Mouse (Mus musculus) limb, embryonic 12.5 days (tissue): ENCODE measurements around the gene Kcnk3. TPM values are rescaled to one million over a fixed set of nuclear protein-coding genes. Genes with fewer than 3 reads are reported as not detected.

Source experiments
- ATAC-seq: fragments of 200-750 bp; cut with Nextera tagmentation; 2 replicates; pipeline ENCODE4 v1.8.0; 2017; ENCODE audit warnings: low read depth, moderate TSS enrichment; ENCODE audit not compliant: insufficient number of reproducible peaks, insufficient read depth, low FRiP score, low TSS enrichment
- H3K27ac ChIP-seq: fragments of 300-500 bp; sonication (generic); 2 replicates; pipeline ENCODE4 v1.5.1; 2016; ENCODE audit warnings: mild to moderate bottlenecking, moderate library complexity
- H3K27me3 ChIP-seq: fragments of 300-500 bp; sonication (generic); 2 replicates; pipeline ENCODE4 v1.6.1; 2016; ENCODE audit warnings: mild to moderate bottlenecking, moderate library complexity
- H3K36me3 ChIP-seq: fragments of 300-500 bp; sonication (generic); 2 replicates; pipeline ENCODE4 v1.6.1; 2016; ENCODE audit warnings: mild to moderate bottlenecking, moderate library complexity
- H3K4me1 ChIP-seq: fragments of 300-500 bp; sonication (generic); replicated peaks from 2 replicates; pipeline ENCODE4 v1.6.1; 2016
- H3K4me2 ChIP-seq: fragments of 300-500 bp; sonication (generic); 2 replicates; pipeline ENCODE4 v1.6.1; 2016; ENCODE audit warnings: mild to moderate bottlenecking, moderate library complexity
- H3K4me3 ChIP-seq: fragments of 300-500 bp; sonication (generic); replicated peaks from 2 replicates; pipeline ENCODE4 v1.5.1; 2016; ENCODE audit warnings: mild to moderate bottlenecking
- H3K9ac ChIP-seq: fragments of 300-500 bp; sonication (generic); replicated peaks from 2 replicates; pipeline ENCODE4 v1.6.1; 2016; ENCODE audit warnings: mild to moderate bottlenecking, moderate library complexity
- H3K9me3 ChIP-seq: fragments of 300-500 bp; sonication (generic); 2 replicates; pipeline ENCODE4 v1.6.1; 2016; ENCODE audit warnings: mild to moderate bottlenecking, moderate library complexity
- WGBS: fragments of 180-500 bp; shearing (Covaris S2); methylation state at CpG from one replicate; pipeline ENCODE4 v1.1.7; 2016; 5-methylcytosine and 5-hydroxymethylcytosine counted together
- polyA plus RNA-seq: library from polyadenylated mRNA; unstranded; fragments of >200 nt; fragmentation: Nextera tagmentation; extraction: Ambion mirVana; gene quantifications from 2 replicates; pipeline ENCODE4 v1.2.1, GENCODE M21; 2016

Kcnk3 gene
- polyA plus RNA-seq, 1 experiment from 2014 or later, result 0.30 TPM

GRCm38 (mm10) chr5:30588301-30588968 lies 465 bp downstream of the Kcnk3 start:
- Histone ChIP-seq H3K4me1 (peaks cover 15% of the 10 kb centered on the region), H3K4me3 (peak overlapping the region; percentile 45), H3K9me3 (no peaks in the 10 kb centered on the region), H3K27me3 (peaks cover 82% of the 10 kb centered on the region), H3K36me3 (no peaks in the 10 kb centered on the region), H3K27ac (no peak overlapping the region), H3K9ac (peak overlapping the region; percentile 27; the same call in 1 of the 2 replicates), H3K4me2 (peak overlapping the region; percentile 93)
- under 1% methylated on average over 69 of the region's 70 CpGs for WGBS
- 0 out of 2 replicates have a peak, but pooled peaks have one; percentile 5 for ATAC-seq

- Histone ChIP-seq H3K27ac (no peak overlapping the region), H3K4me2 (peak overlapping the region; percentile 93), H3K9ac (0 out of 2 replicates have a peak overlapping the region, but pooled peaks have one; percentile 27), H3K4me1 (peaks cover 22% of the 10 kb centered on the region), H3K9me3 (no peaks in the 10 kb centered on the region), H3K4me3 (peak overlapping the region; percentile 45), H3K36me3 (no peaks in the 10 kb centered on the region), H3K27me3 (peaks cover 76% of the 10 kb centered on the region)
- no peak for ATAC-seq
- WGBS, result 55% methylated on average over 4 of the region's 4 CpGs
These were observed 1.1 kb downstream of the Kcnk3 start for GRCm38 (mm10) chr5:30589069-30589468.

- peaks cover 25% of the 10 kb centered on the region for H3K4me1 ChIP-seq
- no peak overlapping the region for H3K9ac ChIP-seq
- H3K4me3 ChIP-seq, result 0 out of 2 replicates have a peak overlapping the region, but pooled peaks have one; percentile 45
- H3K27ac ChIP-seq, result no peak overlapping the region
- peaks cover 76% of the 10 kb centered on the region for H3K27me3 ChIP-seq
- no peaks in the 10 kb centered on the region for H3K9me3 ChIP-seq
- H3K4me2 ChIP-seq, result no peak overlapping the region
- WGBS, result 66% methylated on average over 3 of the region's 3 CpGs
- ATAC-seq, result no peak
- H3K36me3 ChIP-seq, result no peaks in the 10 kb centered on the region
These were observed 1.6 kb downstream of the Kcnk3 start for GRCm38 (mm10) chr5:30589546-30589945.

DNA sequence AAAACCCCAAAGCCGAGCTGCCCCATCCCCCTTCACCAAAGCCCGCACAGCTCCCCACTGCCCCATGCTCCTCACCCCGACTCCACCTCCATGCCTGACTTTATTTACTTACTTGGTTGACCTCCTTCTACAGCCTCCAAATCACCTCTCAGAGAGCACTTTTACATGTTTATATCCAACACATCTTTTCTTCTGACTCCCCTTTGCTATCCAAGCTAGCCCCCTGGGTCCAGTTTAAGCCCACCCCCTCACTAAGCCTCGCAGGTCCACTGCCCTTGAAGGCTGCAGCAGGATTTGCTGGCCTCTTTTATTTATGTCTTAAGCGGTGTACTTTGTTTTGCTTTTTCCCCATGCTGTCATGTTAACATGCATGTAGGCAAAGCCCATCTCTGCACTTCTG lies 2.3 kb downstream of the Kcnk3 start:
- H3K9me3 ChIP-seq, result no peaks in the 10 kb centered on the region
- H3K36me3 ChIP-seq, result no peaks in the 10 kb centered on the region
- no peak for ATAC-seq
- H3K27me3 ChIP-seq, result peaks cover 73% of the 10 kb centered on the region
- 80% methylated on average over 5 of the region's 5 CpGs for WGBS
- H3K9ac ChIP-seq, result no peak overlapping the region
- no peak overlapping the region for H3K27ac ChIP-seq
- H3K4me3 ChIP-seq, result no peak overlapping the region
- H3K4me2 ChIP-seq, result no peak overlapping the region
- H3K4me1 ChIP-seq, result peaks cover 32% of the 10 kb centered on the region

DNA sequence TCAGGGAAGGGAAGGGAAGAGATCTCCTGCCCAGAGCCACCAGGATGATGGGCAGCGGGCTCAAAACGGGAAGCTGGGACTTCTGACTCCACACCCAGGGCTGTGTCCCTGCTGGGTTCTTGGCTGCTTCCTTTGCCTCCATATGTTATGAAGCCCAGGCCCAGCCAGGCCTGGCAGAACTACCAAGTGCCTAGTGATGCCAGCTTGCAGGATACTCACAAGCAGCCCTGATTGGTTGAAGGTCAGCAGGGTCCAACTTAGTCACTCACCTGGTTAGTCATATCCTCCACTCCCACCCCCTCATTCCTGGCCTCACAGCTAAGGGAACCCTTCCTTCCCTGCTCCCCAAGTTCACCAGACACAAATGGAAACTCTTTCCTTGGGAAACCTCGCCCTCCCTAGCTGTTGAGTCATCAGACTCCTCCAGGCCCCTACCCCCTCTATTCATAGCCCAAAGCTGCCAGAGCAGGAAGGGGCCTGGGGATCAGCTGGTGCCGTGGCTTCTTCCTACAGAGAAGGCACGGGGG lies 3.3 kb downstream of the Kcnk3 start:
- 58% methylated on average over 5 of the region's 5 CpGs for whole genome bisulfite sequencing
- H3K4me2 ChIP-seq, result no peak overlapping the region

GRCm38 (mm10) chr5:30591786-30592185 lies 3.8 kb downstream of the Kcnk3 start:
- peaks cover 59% of the 10 kb centered on the region for H3K27me3 ChIP-seq
- H3K4me2 ChIP-seq, result no peak overlapping the region
- WGBS, result 78% methylated on average over 8 of the region's 8 CpGs
- H3K9me3 ChIP-seq, result no peaks in the 10 kb centered on the region
- ATAC-seq, result no peak
- no peaks in the 10 kb centered on the region for H3K36me3 ChIP-seq
- H3K27ac ChIP-seq, result no peak overlapping the region
- H3K4me1 ChIP-seq, result peaks cover 37% of the 10 kb centered on the region
- H3K4me3 ChIP-seq, result no peak overlapping the region
- H3K9ac ChIP-seq, result no peak overlapping the region

More for the DNA sequence above, 3.3 kb downstream of the Kcnk3 start:
- H3K9me3 ChIP-seq, result no peaks in the 10 kb centered on the region
- H3K9ac ChIP-seq, result no peak overlapping the region
- H3K27me3 ChIP-seq, result peaks cover 64% of the 10 kb centered on the region
- H3K36me3 ChIP-seq, result no peaks in the 10 kb centered on the region
- ATAC-seq, result no peak
- no peak overlapping the region for H3K27ac ChIP-seq
- H3K4me3 ChIP-seq, result no peak overlapping the region
- peaks cover 37% of the 10 kb centered on the region for H3K4me1 ChIP-seq

DNA sequence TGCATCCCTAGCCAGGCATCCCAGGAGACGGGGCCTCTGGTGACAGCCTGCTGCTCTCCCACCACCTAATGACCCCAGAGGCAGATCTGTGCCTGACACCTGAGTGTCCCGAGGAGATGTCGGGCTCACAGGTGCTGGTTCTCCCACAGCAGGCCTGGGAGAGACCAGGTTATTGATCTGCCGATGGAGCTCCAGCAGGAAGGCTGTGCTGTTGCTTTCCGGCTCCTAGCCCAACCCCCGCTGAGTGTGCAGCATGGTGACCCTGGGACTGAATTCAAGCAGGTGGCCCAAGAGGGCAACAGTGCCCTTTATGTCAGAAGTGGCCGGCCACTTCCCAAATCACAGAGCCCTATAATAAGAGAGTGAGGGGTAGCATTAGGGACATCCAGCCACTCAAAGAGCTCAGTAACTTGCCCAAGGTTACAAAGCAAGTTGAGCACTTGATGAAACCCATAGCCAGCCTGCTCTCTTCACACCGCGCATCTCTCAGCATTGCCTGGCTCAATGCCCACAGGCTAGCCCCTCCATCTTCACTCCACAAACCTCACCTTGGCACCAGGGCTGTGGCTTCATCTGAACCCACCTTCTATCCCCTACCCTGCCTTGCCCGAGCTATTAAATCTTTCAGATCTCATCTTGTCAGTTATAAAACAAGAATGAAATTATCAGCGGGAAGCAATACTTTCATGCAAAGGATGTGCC lies 4.5 kb downstream of the Kcnk3 start:
- H3K27ac ChIP-seq, result no peak overlapping the region
- H3K9me3 ChIP-seq, result no peaks in the 10 kb centered on the region
- no peak overlapping the region for H3K9ac ChIP-seq
- H3K4me3 ChIP-seq, result no peak overlapping the region
- peaks cover 52% of the 10 kb centered on the region for H3K27me3 ChIP-seq
- no peaks in the 10 kb centered on the region for H3K36me3 ChIP-seq
- ATAC-seq, result no peak
- H3K4me2 ChIP-seq, result no peak overlapping the region
- 81% methylated on average over 11 of the region's 11 CpGs for whole genome bisulfite sequencing
- peaks cover 37% of the 10 kb centered on the region for H3K4me1 ChIP-seq

- Histone ChIP-seq H3K9me3 (no peaks in the 10 kb centered on the region), H3K9ac (no peak overlapping the region), H3K4me1 (peaks cover 33% of the 10 kb centered on the region), H3K4me2 (no peak overlapping the region), H3K36me3 (no peaks in the 10 kb centered on the region), H3K27ac (no peak overlapping the region), H3K4me3 (no peak overlapping the region), H3K27me3 (peaks cover 43% of the 10 kb centered on the region)
- no peak for ATAC-seq
- WGBS, result 83% methylated on average over 11 of the region's 11 CpGs
These were observed 5.4 kb downstream of the Kcnk3 start for GRCm38 (mm10) chr5:30593360-30593759.

GRCm38 (mm10) chr5:30593811-30594504 lies 6.0 kb downstream of the Kcnk3 start:
- H3K9me3 ChIP-seq, result no peaks in the 10 kb centered on the region
- no peak overlapping the region for H3K27ac ChIP-seq
- no peak for ATAC-seq
- H3K9ac ChIP-seq, result no peak overlapping the region
- 35% methylated on average over 10 of the region's 10 CpGs for WGBS
- peaks cover 27% of the 10 kb centered on the region for H3K4me1 ChIP-seq
- H3K4me3 ChIP-seq, result no peak overlapping the region
- no peaks in the 10 kb centered on the region for H3K36me3 ChIP-seq
- H3K27me3 ChIP-seq, result peaks cover 37% of the 10 kb centered on the region
- H3K4me2 ChIP-seq, result no peak overlapping the region

DNA sequence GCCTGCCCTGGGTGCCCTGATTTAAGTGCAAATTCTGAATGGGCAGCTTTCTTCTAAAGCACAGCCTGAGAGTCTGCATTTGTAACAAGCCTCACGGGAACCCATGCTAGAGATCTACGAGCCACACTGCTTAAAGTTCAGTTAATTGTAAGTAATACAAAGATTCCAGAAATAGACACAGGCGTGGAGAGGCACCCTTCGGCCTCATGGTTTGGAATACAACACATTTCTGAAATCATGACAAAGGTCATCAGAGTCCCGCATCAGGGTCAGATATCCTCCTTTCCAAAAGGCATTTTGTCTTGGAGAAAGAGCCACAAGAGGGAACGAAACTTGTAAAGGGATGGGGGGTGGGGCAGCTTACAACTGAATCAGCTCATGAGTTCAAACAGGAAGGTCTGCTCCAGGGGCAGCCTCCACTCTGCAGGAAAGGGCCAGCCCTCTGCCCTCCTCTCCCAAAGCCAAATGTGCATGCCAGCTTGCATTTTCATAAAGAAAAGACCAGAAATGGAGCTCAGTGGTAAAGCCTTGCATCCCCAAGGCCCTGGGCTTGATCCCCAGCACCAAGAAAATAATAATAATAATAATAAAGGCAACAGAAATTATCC lies 7.1 kb downstream of the Kcnk3 start:
- no peak overlapping the region for H3K4me3 ChIP-seq
- peaks cover 26% of the 10 kb centered on the region for H3K27me3 ChIP-seq
- ATAC-seq, result no peak
- peaks cover 23% of the 10 kb centered on the region for H3K4me1 ChIP-seq
- no peak overlapping the region for H3K4me2 ChIP-seq
- H3K9me3 ChIP-seq, result no peaks in the 10 kb centered on the region
- no peak overlapping the region for H3K27ac ChIP-seq
- 51% methylated on average over 6 of the region's 6 CpGs for WGBS
- no peaks in the 10 kb centered on the region for H3K36me3 ChIP-seq
- H3K9ac ChIP-seq, result no peak overlapping the region

DNA sequence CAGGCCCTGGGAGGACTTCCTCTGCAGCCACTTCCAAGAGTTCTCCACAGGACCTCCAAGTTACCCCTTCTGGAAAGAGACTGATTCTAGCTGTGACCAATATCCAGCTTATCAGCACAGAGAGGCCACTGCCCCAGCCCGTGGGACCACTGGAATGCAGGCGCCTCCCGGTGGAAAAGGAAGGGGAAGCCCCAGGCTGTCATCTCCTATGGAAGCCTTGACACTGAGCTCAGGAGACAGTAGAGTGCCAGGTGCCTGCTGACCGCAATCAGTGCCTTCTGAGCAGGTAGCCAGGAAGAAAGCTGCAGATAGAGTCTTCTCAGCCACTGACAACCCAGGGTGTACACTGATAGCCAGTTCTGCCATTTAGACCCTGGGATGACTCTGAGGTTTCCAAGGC lies 13.4 kb downstream of the Kcnk3 start:
- WGBS, result 34% methylated on average over 4 of the region's 4 CpGs
- Histone ChIP-seq H3K36me3 (no peaks in the 10 kb centered on the region), H3K27me3 (peaks cover 8% of the 10 kb centered on the region; the same call in 1 of the 2 replicates), H3K9me3 (no peaks in the 10 kb centered on the region), H3K27ac (no peak overlapping the region), H3K9ac (no peak overlapping the region), H3K4me2 (no peak overlapping the region), H3K4me1 (no peaks in the 10 kb centered on the region), H3K4me3 (no peak overlapping the region)
- ATAC-seq, result no peak
